Mouse (Mus musculus) neural tube, embryonic 14.5 days (tissue): ENCODE results near the gene Sult1a1. TPM values are rescaled to one million over a fixed set of nuclear protein-coding genes. Genes with fewer than 3 reads are reported as not detected.

Source experiments
- ATAC-seq: fragments of 200-750 bp; cut with Nextera tagmentation; 2 replicates; pipeline ENCODE4 v1.8.0; 2017; ENCODE audit warnings: low read depth, mild to moderate bottlenecking, moderate TSS enrichment, moderate library complexity
- H3K27ac ChIP-seq: fragments of 300-500 bp; sonication (generic); 2 replicates; pipeline ENCODE4 v1.5.1; 2014; ENCODE audit warnings: low read depth, mild to moderate bottlenecking, control low read depth, low read length, moderate library complexity, mixed read lengths
- H3K27me3 ChIP-seq: fragments of 300-500 bp; sonication (generic); 2 replicates; pipeline ENCODE4 v1.6.1; 2014; ENCODE audit warnings: low read length; ENCODE audit not compliant: control insufficient read depth, insufficient read depth
- H3K36me3 ChIP-seq: fragments of 300-500 bp; sonication (generic); 2 replicates; pipeline ENCODE4 v1.6.1; 2014; ENCODE audit warnings: low read length, mixed read lengths; ENCODE audit not compliant: control insufficient read depth, insufficient read depth
- H3K4me1 ChIP-seq: fragments of 300-500 bp; sonication (generic); 2 replicates; pipeline ENCODE4 v1.6.1; 2014; ENCODE audit warnings: low read length; ENCODE audit not compliant: control insufficient read depth, insufficient read depth
- H3K4me2 ChIP-seq: fragments of 300-500 bp; sonication (generic); 2 replicates; pipeline ENCODE4 v1.6.1; 2014; ENCODE audit warnings: mild to moderate bottlenecking, low read depth, low read length, control low read depth
- H3K4me3 ChIP-seq: fragments of 300-500 bp; sonication (generic); 2 replicates; pipeline ENCODE4 v1.5.1; 2014; ENCODE audit warnings: low read depth, low read length, control low read depth, mixed read lengths
- H3K9ac ChIP-seq: fragments of 300-500 bp; sonication (generic); replicated peaks from 2 replicates; pipeline ENCODE4 v1.6.1; 2014; ENCODE audit warnings: low read depth, mild to moderate bottlenecking, control low read depth, low read length, mixed read lengths
- H3K9me3 ChIP-seq: fragments of 300-500 bp; sonication (generic); 2 replicates; pipeline ENCODE4 v1.6.1; 2016; ENCODE audit warnings: low read length; ENCODE audit not compliant: control insufficient read depth
- WGBS: fragments of 180-500 bp; shearing (Covaris S2); extraction: QIAGEN DNeasy Blood & Tissue Kit; methylation state at CpG from one replicate; pipeline ENCODE4 v1.1.7; 2014; 5-methylcytosine and 5-hydroxymethylcytosine counted together
- polyA plus RNA-seq: library from polyadenylated mRNA; unstranded; fragments of >200 nt; fragmentation: Nextera tagmentation; extraction: Ambion mirVana; gene quantifications from 2 replicates; pipeline ENCODE4 v1.2.1, GENCODE M21; 2014

Sult1a1 gene
- polyA plus RNA-seq = 0.59 and 2.2 TPM in 2 replicates

DNA sequence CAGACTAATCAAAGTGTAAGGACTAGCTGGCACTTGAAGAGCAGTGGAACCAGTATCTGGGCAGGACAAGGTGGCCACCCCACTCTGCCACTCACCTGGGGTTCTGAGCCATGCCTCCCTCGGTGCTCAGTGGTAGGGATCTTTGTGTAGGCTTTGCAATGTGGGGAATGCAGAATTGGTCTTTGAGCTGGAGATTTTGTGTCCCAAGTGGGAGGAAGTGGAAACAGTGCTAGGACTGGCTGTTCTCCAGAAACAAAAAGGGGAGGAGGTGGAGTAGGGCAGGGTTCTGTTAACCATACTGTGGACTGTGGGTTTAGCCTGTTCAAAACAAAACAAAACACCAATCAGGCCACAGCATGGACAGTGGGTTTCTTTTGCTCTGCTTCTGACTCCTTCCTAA lies at the start of gene Sult1a1:
Sult1a1 (minus strand) TSS at position 226 of the 400 bp plus-strand sequence.
- WGBS = 86% methylated on average over 1 of the region's 1 CpGs
- no peaks in the 10 kb centered on the region for H3K4me1 ChIP-seq
- H3K4me3 ChIP-seq = no peak within 1 kb of the TSS
- no peak within 1 kb of the TSS for H3K27ac ChIP-seq
- H3K36me3 ChIP-seq = peaks cover 12% of the 10 kb centered on the region; the same call in 1 of the 2 replicates
- H3K4me2 ChIP-seq = no peak within 1 kb of the TSS
- no peaks in the 10 kb centered on the region for H3K9me3 ChIP-seq
- ATAC-seq = no peak
- no peaks in the 10 kb centered on the region for H3K27me3 ChIP-seq
- H3K9ac ChIP-seq = no peak within 1 kb of the TSS

DNA sequence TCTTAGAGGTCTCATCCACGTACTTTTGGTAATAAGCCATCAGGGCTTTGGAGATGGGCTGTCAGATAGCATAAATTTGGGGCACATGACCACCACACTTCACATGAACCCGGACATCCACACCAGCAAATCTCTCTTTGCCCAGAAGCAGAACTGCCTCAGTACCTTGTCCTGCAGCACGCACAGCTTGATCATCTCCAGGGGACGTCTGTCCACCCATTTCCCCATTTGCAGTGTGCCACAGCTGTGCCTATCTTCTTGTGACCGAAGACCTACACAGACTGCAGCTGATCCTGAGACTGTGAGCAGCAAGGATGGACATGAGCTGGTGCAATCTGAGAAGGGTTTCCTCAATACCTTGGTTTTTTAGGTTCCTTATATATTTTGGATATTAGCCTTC lies 49.4 kb upstream of the Sult1a1 start:
- no peaks in the 10 kb centered on the region for H3K4me1 ChIP-seq
- H3K27me3 ChIP-seq = no peaks in the 10 kb centered on the region
- H3K9ac ChIP-seq = no peak overlapping the region
- H3K27ac ChIP-seq = no peak overlapping the region
- no peaks in the 10 kb centered on the region for H3K9me3 ChIP-seq
- no peak overlapping the region for H3K4me3 ChIP-seq
- H3K36me3 ChIP-seq = no peaks in the 10 kb centered on the region
- no peak for ATAC-seq
- H3K4me2 ChIP-seq = no peak overlapping the region
- 88% methylated on average over 5 of the region's 5 CpGs for WGBS

GRCm38 (mm10) chr7:126725077-126725476 lies 48.8 kb upstream of the Sult1a1 start:
- Histone ChIP-seq H3K4me2 (no peak overlapping the region), H3K27ac (no peak overlapping the region), H3K9ac (no peak overlapping the region), H3K4me1 (no peaks in the 10 kb centered on the region), H3K9me3 (no peaks in the 10 kb centered on the region), H3K36me3 (no peaks in the 10 kb centered on the region), H3K27me3 (no peaks in the 10 kb centered on the region), H3K4me3 (no peak overlapping the region)
- 84% methylated on average over 3 of the region's 3 CpGs for WGBS
- ATAC-seq = no peak

- Histone ChIP-seq H3K27me3 (no peaks in the 10 kb centered on the region), H3K4me3 (no peak overlapping the region), H3K9ac (no peak overlapping the region), H3K4me2 (no peak overlapping the region), H3K36me3 (no peaks in the 10 kb centered on the region), H3K4me1 (no peaks in the 10 kb centered on the region), H3K27ac (no peak overlapping the region), H3K9me3 (no peaks in the 10 kb centered on the region)
- 93% methylated on average over 13 of the region's 13 CpGs for WGBS
- ATAC-seq = no peak
These were observed 45.4 kb upstream of the Sult1a1 start for GRCm38 (mm10) chr7:126721635-126722034.

GRCm38 (mm10) chr7:126718787-126719337 lies 42.6 kb upstream of the Sult1a1 start:
- WGBS = 93% methylated on average over 5 of the region's 5 CpGs
- H3K27me3 ChIP-seq = no peaks in the 10 kb centered on the region
- H3K9ac ChIP-seq = no peak overlapping the region
- H3K27ac ChIP-seq = no peak overlapping the region
- H3K4me1 ChIP-seq = no peaks in the 10 kb centered on the region
- no peak overlapping the region for H3K4me3 ChIP-seq
- H3K36me3 ChIP-seq = no peaks in the 10 kb centered on the region
- H3K9me3 ChIP-seq = no peaks in the 10 kb centered on the region
- H3K4me2 ChIP-seq = no peak overlapping the region
- no peak for ATAC-seq

DNA sequence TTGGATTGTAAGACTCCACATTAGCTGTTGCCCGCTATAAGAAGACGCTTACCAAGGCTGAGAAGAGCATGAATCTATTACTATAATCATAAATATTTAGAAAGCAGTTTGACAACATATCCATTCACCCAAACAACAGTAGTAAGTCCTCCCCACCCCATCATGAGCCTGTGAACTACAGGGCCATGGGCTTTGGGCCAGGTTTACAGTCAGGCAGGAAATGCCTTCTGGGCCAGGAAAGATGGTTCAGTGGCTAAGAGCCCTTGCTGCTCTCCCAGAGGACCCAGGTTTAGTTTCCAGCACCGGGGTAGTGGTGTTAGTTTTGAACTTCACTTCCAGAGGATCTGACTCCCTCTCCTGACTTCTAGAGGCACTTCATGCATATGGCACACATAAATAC lies 41.3 kb upstream of the Sult1a1 start:
- no peaks in the 10 kb centered on the region for H3K9me3 ChIP-seq
- no peaks in the 10 kb centered on the region for H3K4me1 ChIP-seq
- 95% methylated on average over 3 of the region's 3 CpGs for WGBS
- ATAC-seq = no peak
- H3K4me2 ChIP-seq = no peak overlapping the region
- H3K27ac ChIP-seq = no peak overlapping the region
- no peaks in the 10 kb centered on the region for H3K27me3 ChIP-seq
- no peak overlapping the region for H3K9ac ChIP-seq
- no peaks in the 10 kb centered on the region for H3K36me3 ChIP-seq
- H3K4me3 ChIP-seq = no peak overlapping the region

DNA sequence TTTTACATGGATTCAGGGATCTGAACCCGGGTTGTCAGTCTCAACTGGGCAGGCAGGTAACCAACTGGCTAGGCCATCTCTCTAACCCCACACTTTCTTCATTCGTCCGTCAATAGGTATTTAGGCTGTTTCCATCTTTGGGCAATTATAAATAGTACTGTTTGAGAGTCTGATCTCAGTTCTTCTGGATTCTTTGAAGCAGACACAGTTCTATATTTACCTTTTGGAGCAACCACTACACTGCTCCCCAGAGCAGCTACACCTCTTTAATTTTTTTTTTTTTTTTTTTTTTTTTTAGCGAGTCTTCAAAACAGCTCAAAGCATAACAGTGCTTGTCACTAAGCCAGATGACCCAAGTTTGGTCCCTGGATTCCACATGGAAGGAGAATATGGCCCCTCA lies 39.4 kb upstream of the Sult1a1 start:
- no peak overlapping the region for H3K27ac ChIP-seq
- no peaks in the 10 kb centered on the region for H3K4me1 ChIP-seq
- 81% methylated on average over 4 of the region's 4 CpGs for WGBS
- H3K9me3 ChIP-seq = no peaks in the 10 kb centered on the region
- H3K4me3 ChIP-seq = no peak overlapping the region
- H3K4me2 ChIP-seq = no peak overlapping the region
- H3K36me3 ChIP-seq = no peaks in the 10 kb centered on the region
- no peaks in the 10 kb centered on the region for H3K27me3 ChIP-seq
- no peak for ATAC-seq
- H3K9ac ChIP-seq = no peak overlapping the region

DNA sequence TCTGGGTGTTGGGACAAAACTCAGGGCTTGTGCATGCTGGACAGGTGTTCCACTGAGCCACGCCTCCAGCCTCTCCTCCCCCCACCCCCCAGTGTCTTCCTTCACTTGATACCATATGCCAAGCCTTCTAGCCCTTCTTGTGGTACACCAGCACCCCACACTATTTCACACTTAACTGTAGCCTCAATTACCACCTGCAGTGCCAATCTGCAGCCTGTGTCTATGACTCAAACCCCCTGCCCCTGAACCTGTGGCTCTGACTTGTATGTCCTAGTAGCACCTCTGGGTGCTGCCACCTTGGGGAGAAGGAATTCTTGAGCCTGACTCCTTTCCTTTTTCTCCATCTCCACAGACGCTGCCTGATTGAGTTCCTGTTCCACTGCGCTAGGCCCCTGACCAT lies 35.7 kb upstream of the Sult1a1 start:
- no peaks in the 10 kb centered on the region for H3K4me1 ChIP-seq
- no peaks in the 10 kb centered on the region for H3K36me3 ChIP-seq
- no peak overlapping the region for H3K4me2 ChIP-seq
- no peak overlapping the region for H3K4me3 ChIP-seq
- 88% methylated on average over 3 of the region's 3 CpGs for WGBS
- no peaks in the 10 kb centered on the region for H3K9me3 ChIP-seq
- ATAC-seq = no peak
- H3K27ac ChIP-seq = no peak overlapping the region
- no peaks in the 10 kb centered on the region for H3K27me3 ChIP-seq
- H3K9ac ChIP-seq = no peak overlapping the region

GRCm38 (mm10) chr7:126710266-126710665 lies 34.0 kb upstream of the Sult1a1 start:
- Histone ChIP-seq H3K9me3 (no peaks in the 10 kb centered on the region), H3K36me3 (no peaks in the 10 kb centered on the region), H3K27ac (no peak overlapping the region), H3K27me3 (no peaks in the 10 kb centered on the region), H3K4me1 (no peaks in the 10 kb centered on the region), H3K4me2 (no peak overlapping the region), H3K4me3 (no peak overlapping the region), H3K9ac (no peak overlapping the region)
- 83% methylated on average over 3 of the region's 4 CpGs for WGBS
- no peak for ATAC-seq
